ENCODE assay signal across 8 mouse cellular contexts in genomic region chr14:121378243-121379115, GRCm38 (mm10). TPM values are rescaled to one million over a fixed set of nuclear protein-coding genes. Genes with fewer than 3 reads are reported as not detected.
A peak's percentile ranks its signal among the peaks of the same experiment; 100 is the strongest.
DNase-seq lines count a peak whose midpoint lies in the region; ATAC-seq and TF ChIP-seq lines count a peak whose summit lies in the region.

No protein-coding gene starts in this region.

- peak overlapping the region; percentile 74 for H3K27ac ChIP-seq in liver, embryonic 14.5 days

- peak; percentile 31 for DNase-seq in right cerebral cortex, postnatal 14 days
- DNase-seq in right cerebral cortex, postnatal 36 days (ENCODE audit: low spot score in 2 of 2) = no peak
- peak; percentile 39 to 49 for DNase-seq in cerebellum, postnatal 14 days
- peak; percentile 25 to 77 for DNase-seq in gastrocnemius, postnatal 36 days
- DNase-seq in liver, embryonic 14.5 days (ENCODE audit: low read depth in 3 of 3, low spot score in 3 of 3) = peak in 2 of 3 experiments; percentile 55 to 59
- DNase-seq in naive thymus-derived CD4-positive, alpha-beta T cell, adult 2 months (ENCODE audit: low read depth) = peak; percentile 81
- DNase-seq in testis, postnatal 14 days (ENCODE audit: low spot score) = peak; percentile 60

- TF ChIP-seq CTCF in liver, embryonic 14.5 days (IDR thresholded peaks at IDR 0.05; ENCODE audit: low read depth) = peak; percentile 14; the same call in 1 of the 2 replicates

- H3K4me2 ChIP-seq in liver, embryonic 14.5 days (ENCODE audit: low read depth) = peak overlapping the region; percentile 98

- WGBS in liver, embryonic 14.5 days (ENCODE audit: insufficient replicate concordance) = under 1% methylated on average over 83 of the region's 83 CpGs

- intact Hi-C loops in gastrocnemius, postnatal 36 days (cut with DNase I) = no loop called here

- peak overlapping the region; percentile 93 to 94 for H3K4me3 ChIP-seq in liver, embryonic 14.5 days (ENCODE audit: insufficient read depth in 1 of 2, low read depth in 2 of 2, low read length in 2 of 2)

- no peaks in the 10 kb centered on the region for H3K9me3 ChIP-seq in liver, embryonic 14.5 days (ENCODE audit: control insufficient read depth, low read length)

- peak; percentile 67 for ATAC-seq in inflammation-experienced regulatory T-cells, adult 6 months
- peak; percentile 80 for ATAC-seq in liver, embryonic 14.5 days (ENCODE audit: insufficient read depth)

- no peak for TF ChIP-seq EP300 in liver, embryonic 14.5 days (IDR thresholded peaks at IDR 0.05; ENCODE audit: low read depth)

- no peaks in the 10 kb centered on the region; the same call in 1 of the 2 replicates for H3K27me3 ChIP-seq in liver, embryonic 14.5 days (ENCODE audit: control insufficient read depth, insufficient read depth, low read length)

- peak overlapping the region; percentile 98 for H3K9ac ChIP-seq in liver, embryonic 14.5 days (replicated peaks)

- peaks cover 11% of the 10 kb centered on the region for H3K36me3 ChIP-seq in liver, embryonic 14.5 days (replicated peaks; ENCODE audit: control insufficient read depth, insufficient read depth, low read depth)

- peaks cover 18 to 27% of the 10 kb centered on the region in 2 experiments for H3K4me1 ChIP-seq in liver, embryonic 14.5 days (replicated peaks; ENCODE audit: control insufficient read depth in 2 of 2, insufficient read depth in 2 of 2, low read length in 1 of 2)

RNA-seq across cellular contexts. Expression of gene Stk24, which starts 1.3 kb away (rescaled TPM):
- 10 to 100 TPM; 26.1 to 28.9 TPM for total RNA-seq in gastrocnemius, postnatal 36 days (2021)
- polyA plus RNA-seq in inflammation-experienced regulatory T-cells, adult 6 months (2017; shearing (Covaris generic)) = 10 to 100 TPM; 54.0 to 65.8 (median 54.6) TPM
- 16.2 and 22.5 TPM in 2 replicates for polyA plus RNA-seq in liver, embryonic 14.5 days (2012; rRNA removed)
- 31.0 and 36.7 TPM in 2 replicates for polyA plus RNA-seq in liver, embryonic 14.5 days (2014; fragmentation: Nextera tagmentation; extraction: Ambion mirVana)

Comparison
In these comparisons a context has a peak if more than half of its experiments do, and no peak if none do; other contexts are left out.
1. DNase-seq: peak in right cerebral cortex, postnatal 14 days (single experiment), cerebellum, postnatal 14 days (2 of 2), gastrocnemius, postnatal 36 days (2 of 2), liver, embryonic 14.5 days (2 of 3), naive thymus-derived CD4-positive, alpha-beta T cell, adult 2 months (single experiment) and testis, postnatal 14 days (single experiment); none in right cerebral cortex, postnatal 36 days (0 of 2).